Mouse (Mus musculus) lung, postnatal 36 days (tissue): ENCODE measurements around the gene Prkd3.

Source experiments
- DNase-seq: peaks from one replicate; pipeline ENCODE4 v3.0.0; 2022; ENCODE audit warnings: mixed read lengths

Prkd3 gene

GRCm38 (mm10) chr17:79020208-79020983 is at the start of gene Prkd3:
Gene Prkd3 (minus strand): TSS chr17:79020816.
- DNase-seq = peak; percentile 70

- DNase-seq = peak; percentile 9
Observed at GRCm38 (mm10) chr17:79069766-79070480, 49.3 kb upstream of the Prkd3 start.

GRCm38 (mm10) chr17:79069019-79069418 is 48.4 kb upstream of the Prkd3 start:
- DNase-seq = peak; percentile 20

- DNase-seq = no peak
Observed at GRCm38 (mm10) chr17:79068581-79068980, 48.0 kb upstream of the Prkd3 start.

- no peak for DNase-seq
Observed at GRCm38 (mm10) chr17:79064250-79064649, 43.6 kb upstream of the Prkd3 start.

GRCm38 (mm10) chr17:79060221-79060620 is 39.6 kb upstream of the Prkd3 start:
- DNase-seq = no peak

GRCm38 (mm10) chr17:79058271-79058670 is 37.7 kb upstream of the Prkd3 start:
- no peak for DNase-seq

GRCm38 (mm10) chr17:79052088-79052812 is 31.6 kb upstream of the Prkd3 start:
- DNase-seq = peak; percentile 77

- DNase-seq = no peak
Observed at GRCm38 (mm10) chr17:79051606-79052005, 31.0 kb upstream of the Prkd3 start, which contains the start of gene Qpct. Gene Qpct (plus strand): TSS chr17:79051906.

- no peak for DNase-seq
Observed at GRCm38 (mm10) chr17:79043705-79044104, 23.1 kb upstream of the Prkd3 start.

GRCm38 (mm10) chr17:79039660-79040059 is 19.0 kb upstream of the Prkd3 start:
- DNase-seq = no peak

GRCm38 (mm10) chr17:79032782-79033181 is 12.2 kb upstream of the Prkd3 start:
- no peak for DNase-seq

- no peak for DNase-seq
Observed at GRCm38 (mm10) chr17:79031569-79031968, 11.0 kb upstream of the Prkd3 start.

- DNase-seq = no peak
Observed at GRCm38 (mm10) chr17:79029226-79029625, 8.6 kb upstream of the Prkd3 start.

GRCm38 (mm10) chr17:79024544-79024943 is 3.9 kb upstream of the Prkd3 start:
- DNase-seq = peak; percentile 49

- no peak for DNase-seq
Observed at GRCm38 (mm10) chr17:79022746-79023145, 2.1 kb upstream of the Prkd3 start.

- no peak for DNase-seq
Observed at GRCm38 (mm10) chr17:79020984-79021335, 344 bp upstream of the Prkd3 start.

- DNase-seq = peak; percentile 39
Observed at GRCm38 (mm10) chr17:79019726-79020207, 849 bp downstream of the Prkd3 start.

- no peak for DNase-seq
Observed at GRCm38 (mm10) chr17:79018422-79018821, 2.2 kb downstream of the Prkd3 start.

- no peak for DNase-seq
Observed at GRCm38 (mm10) chr17:79015831-79016230, 4.8 kb downstream of the Prkd3 start.

- no peak for DNase-seq
Observed at GRCm38 (mm10) chr17:79014911-79015685, 5.5 kb downstream of the Prkd3 start.

GRCm38 (mm10) chr17:79013625-79014024 is 7.0 kb downstream of the Prkd3 start:
- no peak for DNase-seq
